Mouse (Mus musculus): ENCODE data around the gene Tecpr1. TPM values are rescaled to one million over a fixed set of nuclear protein-coding genes. Genes with fewer than 3 reads are reported as not detected.

Tecpr1 gene
- polyA plus RNA-seq, 1 experiment from 2014 or later = 16.6 TPM

DNA sequence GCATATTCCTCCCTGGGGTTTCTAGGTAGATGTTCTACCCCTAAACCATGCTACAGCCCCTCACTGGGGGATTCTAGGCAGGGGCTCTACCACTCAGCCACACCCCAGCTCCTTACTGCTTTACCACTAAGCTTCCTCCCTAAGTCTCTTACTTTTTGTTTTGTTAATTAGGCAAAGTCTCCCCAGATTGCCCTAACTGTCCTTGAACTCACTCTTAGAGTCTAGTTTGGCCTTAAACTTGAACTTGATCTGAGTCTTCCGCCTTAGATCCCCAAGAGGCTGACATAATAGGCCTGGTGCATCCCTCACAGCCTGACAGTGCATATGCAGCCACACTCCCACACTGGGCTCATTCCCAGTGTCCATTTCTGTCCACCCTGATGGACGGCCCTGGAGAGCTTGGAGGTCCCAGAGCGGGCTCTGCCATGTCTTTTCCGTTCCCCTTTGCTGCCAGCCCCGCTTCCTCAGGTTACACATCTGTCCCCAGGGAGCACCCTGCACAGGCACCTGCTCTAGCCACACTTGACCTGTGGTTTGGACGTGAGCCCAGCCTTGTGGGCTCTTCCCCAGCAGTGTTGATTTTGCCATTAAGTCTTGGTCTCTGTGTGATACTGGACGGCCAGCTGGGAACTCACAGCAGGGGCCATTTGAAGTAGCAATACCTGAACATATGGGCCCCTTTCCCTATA lies 39.6 kb downstream of the Tecpr1 start:
- Histone ChIP-seq H3K27me3 (ENCODE audit: control insufficient read depth, insufficient read depth, low read length) (no peaks in the 10 kb centered on the region), H3K4me1 (replicated peaks; ENCODE audit: control insufficient read depth, insufficient read depth, low read length) (no peaks in the 10 kb centered on the region), H3K36me3 (ENCODE audit: control insufficient read depth, insufficient read depth, low read length) (no peaks in the 10 kb centered on the region; the same call in 1 of the 2 replicates), H3K9me3 (ENCODE audit: control insufficient read depth, low read length) (no peaks in the 10 kb centered on the region), H3K9ac (ENCODE audit: low read depth, low read length) (no peak overlapping the region), H3K4me3 (ENCODE audit: low read depth, low read length) (no peak overlapping the region), H3K27ac (ENCODE audit: low read depth, low read length) (no peak overlapping the region), H3K4me2 (replicated peaks; ENCODE audit: low read depth, low read length) (no peak overlapping the region)
- no peak for DNase-seq (ENCODE audit: low spot score)
- 80% methylated on average over 7 of the region's 7 CpGs for WGBS
- ATAC-seq (ENCODE audit: low FRiP score) = no peak

DNA sequence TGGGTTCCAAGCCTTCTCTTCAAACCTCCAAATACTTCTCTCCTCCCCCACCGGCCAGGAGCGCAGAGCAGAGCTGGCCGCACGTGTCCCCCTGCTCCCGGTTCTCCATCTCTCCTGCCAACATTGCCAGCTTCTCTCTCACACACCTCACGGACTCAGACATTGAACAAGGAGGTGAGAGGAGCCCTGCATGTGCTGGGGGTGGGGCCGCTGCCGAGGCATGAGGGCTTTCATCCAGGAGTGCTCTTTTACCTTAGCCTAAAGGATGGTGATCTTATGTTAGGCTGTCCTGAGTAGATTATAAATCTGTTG lies 40.2 kb downstream of the Tecpr1 start:
- H3K36me3 ChIP-seq (ENCODE audit: control insufficient read depth, insufficient read depth, low read length) = no peaks in the 10 kb centered on the region; the same call in 1 of the 2 replicates
- no peak overlapping the region for H3K4me2 ChIP-seq (replicated peaks; ENCODE audit: low read depth, low read length)
- H3K4me3 ChIP-seq (ENCODE audit: low read depth, low read length) = no peak overlapping the region
- no peaks in the 10 kb centered on the region for H3K27me3 ChIP-seq (ENCODE audit: control insufficient read depth, insufficient read depth, low read length)
- H3K9ac ChIP-seq (ENCODE audit: low read depth, low read length) = no peak overlapping the region
- no peaks in the 10 kb centered on the region for H3K9me3 ChIP-seq (ENCODE audit: control insufficient read depth, low read length)
- DNase-seq (ENCODE audit: low spot score) (no peak), ATAC-seq (ENCODE audit: low FRiP score) (no peak)
- no peak overlapping the region for H3K27ac ChIP-seq (ENCODE audit: low read depth, low read length)
- WGBS = 74% methylated on average over 8 of the region's 8 CpGs
- no peaks in the 10 kb centered on the region for H3K4me1 ChIP-seq (replicated peaks; ENCODE audit: control insufficient read depth, insufficient read depth, low read length)

DNA sequence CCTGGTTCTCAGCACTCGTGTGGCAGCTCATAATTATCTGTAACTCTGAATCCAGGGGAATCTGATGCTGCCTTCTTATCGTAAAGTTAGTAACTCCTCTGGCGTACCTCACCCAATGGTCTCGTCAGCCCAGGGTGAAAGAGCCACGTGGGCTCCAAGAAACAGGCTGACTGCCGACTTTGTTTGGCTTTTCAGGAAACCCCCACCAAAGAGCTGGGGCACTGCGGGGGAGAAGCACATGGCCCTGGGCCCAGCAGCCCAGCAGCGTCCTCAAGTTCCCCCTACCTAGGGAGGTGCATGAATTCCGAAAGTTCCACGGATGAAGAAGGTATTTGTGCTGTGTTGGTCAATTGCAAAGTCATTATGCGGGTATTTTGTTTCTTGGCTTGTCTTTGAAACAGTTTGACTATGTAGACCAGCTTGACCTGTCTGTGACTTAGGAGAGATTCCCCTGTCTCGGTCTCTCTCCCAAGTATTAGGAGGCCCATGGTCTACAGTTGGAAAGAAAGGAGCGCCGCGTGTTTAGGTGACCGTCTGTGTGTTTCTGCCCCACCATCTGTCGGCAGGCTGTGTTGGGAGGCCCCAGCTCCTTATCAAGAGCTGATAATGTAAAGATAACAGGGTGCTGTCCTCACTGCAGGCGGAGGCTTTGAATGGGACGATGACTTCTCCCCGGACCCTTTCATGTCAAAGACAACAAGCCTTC lies 40.7 kb downstream of the Tecpr1 start:
- no peak for ATAC-seq (ENCODE audit: low FRiP score)
- H3K36me3 ChIP-seq (ENCODE audit: control insufficient read depth, insufficient read depth, low read length) = no peaks in the 10 kb centered on the region; the same call in 1 of the 2 replicates
- 80% methylated on average over 20 of the region's 20 CpGs for WGBS

DNA sequence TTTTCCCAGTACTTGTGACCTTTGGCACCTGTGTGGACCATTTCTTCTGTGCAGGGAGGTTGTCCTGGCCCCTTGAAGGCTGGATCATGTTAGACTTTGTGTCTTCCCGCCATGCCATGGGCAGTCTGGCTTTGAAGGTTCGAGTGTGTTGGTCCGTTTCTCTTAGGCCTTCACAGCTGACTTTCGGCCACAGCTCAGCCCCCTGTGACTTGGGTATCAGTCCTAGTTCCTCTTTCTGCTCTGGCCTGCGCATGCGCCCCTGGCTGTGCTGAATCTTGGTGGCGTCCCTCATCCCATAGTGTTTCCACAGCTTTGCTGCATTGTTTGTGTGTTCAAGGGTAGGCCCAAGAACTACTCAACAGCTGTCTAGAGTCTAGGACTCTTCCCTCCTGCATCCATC lies 42.2 kb downstream of the Tecpr1 start:
- no peak overlapping the region for H3K27ac ChIP-seq (ENCODE audit: low read depth, low read length)
- no peak overlapping the region for H3K4me3 ChIP-seq (ENCODE audit: low read depth, low read length)
- H3K27me3 ChIP-seq (ENCODE audit: control insufficient read depth, insufficient read depth, low read length) = no peaks in the 10 kb centered on the region
- no peak overlapping the region for H3K4me2 ChIP-seq (replicated peaks; ENCODE audit: low read depth, low read length)
- no peak overlapping the region for H3K9ac ChIP-seq (ENCODE audit: low read depth, low read length)
- no peak for DNase-seq (ENCODE audit: low spot score)
- no peaks in the 10 kb centered on the region; the same call in 1 of the 2 replicates for H3K36me3 ChIP-seq (ENCODE audit: control insufficient read depth, insufficient read depth, low read length)
- 94% methylated on average over 7 of the region's 7 CpGs for WGBS
- H3K4me1 ChIP-seq (replicated peaks; ENCODE audit: control insufficient read depth, insufficient read depth, low read length) = no peaks in the 10 kb centered on the region
- no peaks in the 10 kb centered on the region for H3K9me3 ChIP-seq (ENCODE audit: control insufficient read depth, low read length)
- no peak for ATAC-seq (ENCODE audit: low FRiP score)

More for the DNA sequence above, 40.7 kb downstream of the Tecpr1 start:
- Histone ChIP-seq H3K4me3 (ENCODE audit: low read depth, low read length) (no peak overlapping the region), H3K27me3 (ENCODE audit: control insufficient read depth, insufficient read depth, low read length) (no peaks in the 10 kb centered on the region), H3K4me2 (replicated peaks; ENCODE audit: low read depth, low read length) (no peak overlapping the region), H3K27ac (ENCODE audit: low read depth, low read length) (no peak overlapping the region), H3K9ac (ENCODE audit: low read depth, low read length) (no peak overlapping the region), H3K9me3 (ENCODE audit: control insufficient read depth, low read length) (no peaks in the 10 kb centered on the region), H3K4me1 (replicated peaks; ENCODE audit: control insufficient read depth, insufficient read depth, low read length) (no peaks in the 10 kb centered on the region)
- no peak for DNase-seq (ENCODE audit: low spot score)

DNA sequence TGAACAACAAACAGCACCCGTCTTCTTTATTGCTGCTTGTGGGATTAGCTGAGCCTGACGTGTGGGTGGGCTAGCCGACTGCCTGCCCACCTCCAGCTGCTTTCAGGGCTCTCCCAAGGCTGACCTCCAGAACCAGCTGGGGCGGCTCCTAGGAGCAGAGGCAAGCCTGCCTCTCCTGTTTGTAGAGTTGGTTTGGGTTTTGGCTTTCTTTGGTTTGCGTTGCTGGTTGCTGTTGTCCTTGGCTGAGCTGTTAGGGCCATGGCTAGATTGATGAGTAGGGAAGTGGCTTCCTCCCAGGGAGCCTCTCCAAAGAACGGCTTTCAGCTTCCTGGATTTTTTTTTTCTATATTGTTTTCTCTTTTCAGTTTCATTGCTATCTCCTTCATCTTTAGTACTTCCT lies 45.2 kb downstream of the Tecpr1 start:
- H3K9ac ChIP-seq (ENCODE audit: low read depth, low read length) = no peak overlapping the region
- peaks cover 4% of the 10 kb centered on the region; the same call in 1 of the 2 replicates for H3K36me3 ChIP-seq (ENCODE audit: control insufficient read depth, insufficient read depth, low read length)
- no peak overlapping the region for H3K4me3 ChIP-seq (ENCODE audit: low read depth, low read length)
- H3K4me2 ChIP-seq (replicated peaks; ENCODE audit: low read depth, low read length) = no peak overlapping the region
- WGBS = 79% methylated on average over 6 of the region's 6 CpGs
- H3K4me1 ChIP-seq (replicated peaks; ENCODE audit: control insufficient read depth, insufficient read depth, low read length) = no peaks in the 10 kb centered on the region
- no peak for DNase-seq (ENCODE audit: low spot score)
- H3K9me3 ChIP-seq (ENCODE audit: control insufficient read depth, low read length) = no peaks in the 10 kb centered on the region
- no peaks in the 10 kb centered on the region for H3K27me3 ChIP-seq (ENCODE audit: control insufficient read depth, insufficient read depth, low read length)
- no peak for ATAC-seq (ENCODE audit: low FRiP score)
- no peak overlapping the region for H3K27ac ChIP-seq (ENCODE audit: low read depth, low read length)

DNA sequence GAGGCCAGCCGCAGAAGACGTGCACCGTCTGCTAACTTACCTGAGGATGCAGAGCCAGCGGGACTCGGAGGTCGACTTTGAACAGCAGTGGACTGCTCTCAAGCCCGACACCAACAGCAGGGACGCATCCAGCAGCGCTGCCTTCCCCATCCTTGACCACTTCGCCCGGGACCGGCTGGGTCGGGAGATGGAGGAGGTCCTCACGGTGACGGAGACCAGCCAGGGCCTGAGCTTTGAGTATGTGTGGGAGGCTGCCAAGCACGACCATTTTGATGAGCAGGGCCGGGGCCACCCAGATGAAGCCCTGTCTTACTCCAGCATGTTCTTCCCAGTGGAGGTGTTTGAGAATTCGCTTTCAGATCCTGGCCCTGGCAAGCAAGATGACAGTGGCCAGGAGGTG lies 49.8 kb downstream of the Tecpr1 start:
- no peak for DNase-seq (ENCODE audit: low spot score)
- Histone ChIP-seq H3K27me3 (ENCODE audit: control insufficient read depth, insufficient read depth, low read length) (no peaks in the 10 kb centered on the region), H3K9ac (ENCODE audit: low read depth, low read length) (no peak overlapping the region), H3K9me3 (ENCODE audit: control insufficient read depth, low read length) (no peaks in the 10 kb centered on the region), H3K4me3 (ENCODE audit: low read depth, low read length) (no peak overlapping the region), H3K36me3 (ENCODE audit: control insufficient read depth, insufficient read depth, low read length) (peaks cover 4% of the 10 kb centered on the region; the same call in 1 of the 2 replicates), H3K4me1 (replicated peaks; ENCODE audit: control insufficient read depth, insufficient read depth, low read length) (no peaks in the 10 kb centered on the region), H3K27ac (ENCODE audit: low read depth, low read length) (no peak overlapping the region), H3K4me2 (replicated peaks; ENCODE audit: low read depth, low read length) (no peak overlapping the region)
- ATAC-seq (ENCODE audit: low FRiP score) = no peak
- 97% methylated on average over 18 of the region's 18 CpGs for WGBS

DNA sequence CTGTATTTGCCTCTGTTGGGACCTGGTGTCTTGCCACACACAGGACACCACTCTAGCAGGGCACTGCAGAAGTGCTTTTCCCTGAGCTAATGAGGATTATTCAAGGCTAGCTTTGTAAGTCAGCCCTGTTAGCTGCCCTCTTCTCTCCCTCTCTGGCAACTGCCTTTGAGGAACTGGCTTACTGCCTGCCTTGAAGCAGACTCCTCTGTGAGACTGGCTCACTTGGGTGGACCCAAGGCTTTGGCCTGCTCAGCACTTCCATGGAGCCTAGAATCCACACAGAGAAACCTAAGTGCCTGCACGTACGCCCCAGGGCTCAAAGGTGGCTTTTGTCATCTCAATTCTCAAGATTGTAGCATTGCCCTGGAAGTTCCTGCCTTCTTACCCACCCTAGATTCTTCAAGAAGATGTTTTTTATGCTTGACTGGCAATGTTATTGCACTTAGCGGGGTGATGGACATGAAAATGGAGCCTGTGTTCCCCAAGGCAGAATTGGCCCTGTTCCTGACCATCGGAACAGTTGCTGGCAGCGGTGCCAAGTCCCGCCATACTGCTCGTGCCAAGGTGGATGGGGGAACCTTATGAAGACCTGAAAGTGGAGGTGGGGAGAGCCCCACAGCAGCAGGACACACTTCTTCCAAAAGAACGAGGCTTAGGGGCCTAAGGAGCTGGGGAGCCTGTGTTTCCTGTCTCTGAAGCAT lies 54.0 kb downstream of the Tecpr1 start:
- WGBS = 95% methylated on average over 8 of the region's 8 CpGs
- no peak overlapping the region for H3K4me3 ChIP-seq (ENCODE audit: low read depth, low read length)
- H3K4me1 ChIP-seq (replicated peaks; ENCODE audit: control insufficient read depth, insufficient read depth, low read length) = no peaks in the 10 kb centered on the region
- no peak overlapping the region for H3K9ac ChIP-seq (ENCODE audit: low read depth, low read length)
- no peak overlapping the region for H3K4me2 ChIP-seq (replicated peaks; ENCODE audit: low read depth, low read length)
- H3K36me3 ChIP-seq (ENCODE audit: control insufficient read depth, insufficient read depth, low read length) = peaks cover 12% of the 10 kb centered on the region
- no peak for ATAC-seq (ENCODE audit: low FRiP score)
- H3K27me3 ChIP-seq (ENCODE audit: control insufficient read depth, insufficient read depth, low read length) = no peaks in the 10 kb centered on the region
- no peak for DNase-seq (ENCODE audit: low spot score)
- no peaks in the 10 kb centered on the region for H3K9me3 ChIP-seq (ENCODE audit: control insufficient read depth, low read length)
- no peak overlapping the region for H3K27ac ChIP-seq (ENCODE audit: low read depth, low read length)

DNA sequence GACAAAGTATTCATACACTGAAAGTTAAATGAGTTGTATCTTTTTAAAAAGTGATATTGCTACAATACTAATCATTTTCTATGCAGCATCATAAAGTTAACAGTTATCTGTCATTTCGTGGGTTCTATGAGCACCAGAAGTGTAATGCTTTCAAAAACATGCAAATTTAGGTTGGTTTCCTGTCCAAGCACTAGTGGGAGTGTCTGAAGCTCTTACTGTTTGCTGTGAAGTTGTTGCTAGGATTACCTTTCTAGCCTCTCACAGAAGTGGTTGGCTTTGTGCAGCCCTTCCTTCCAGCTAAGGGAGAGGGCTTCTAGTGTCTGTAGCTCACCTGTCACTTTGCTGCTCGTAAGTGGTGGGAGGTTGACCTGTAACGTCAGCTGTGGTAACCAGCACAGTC lies 57.7 kb downstream of the Tecpr1 start:
- peaks cover 8% of the 10 kb centered on the region for H3K36me3 ChIP-seq (ENCODE audit: control insufficient read depth, insufficient read depth, low read length)
- ATAC-seq (ENCODE audit: low FRiP score) (no peak), DNase-seq (ENCODE audit: low spot score) (no peak)
- H3K9ac ChIP-seq (ENCODE audit: low read depth, low read length) = no peak overlapping the region
- no peak overlapping the region for H3K4me3 ChIP-seq (ENCODE audit: low read depth, low read length)
- WGBS = 93% methylated on average over 3 of the region's 3 CpGs
- H3K9me3 ChIP-seq (ENCODE audit: control insufficient read depth, low read length) = no peaks in the 10 kb centered on the region
- no peak overlapping the region for H3K27ac ChIP-seq (ENCODE audit: low read depth, low read length)
- H3K4me1 ChIP-seq (replicated peaks; ENCODE audit: control insufficient read depth, insufficient read depth, low read length) = no peaks in the 10 kb centered on the region
- no peak overlapping the region for H3K4me2 ChIP-seq (replicated peaks; ENCODE audit: low read depth, low read length)
- H3K27me3 ChIP-seq (ENCODE audit: control insufficient read depth, insufficient read depth, low read length) = no peaks in the 10 kb centered on the region

All from hindbrain, embryonic 11.5 days (tissue).